Mouse (Mus musculus): ENCODE results near the gene Spsb4. TPM values are rescaled to one million over a fixed set of nuclear protein-coding genes. Genes with fewer than 3 reads are reported as not detected.

Spsb4 gene
- polyA plus RNA-seq (2017; shearing (Covaris generic)): 1 to 10 TPM in 1 of 2 experiments, under 1 TPM in 1; 0.17 to 3.4 TPM

GRCm38 (mm10) chr9:97018677-97019147 is at the start of gene Spsb4:
Gene Spsb4 (minus strand): TSS chr9:97018843.

Other genes starting within 250 kb of the Spsb4 start
- 10 to 100 TPM; 11.0 to 32.5 TPM for gene Pxylp1, start 126.2 kb downstream of the Spsb4 start, polyA plus RNA-seq (2017; shearing (Covaris generic))
- gene Slc25a36, start 92.3 kb upstream of the Spsb4 start, polyA plus RNA-seq (2017; shearing (Covaris generic)): 10 to 100 TPM; 58.5 to 76.0 TPM

Data from inflammation-experienced regulatory T-cells (primary cell).